Mouse (Mus musculus) cerebellum, adult 2 months (tissue): ENCODE results near the gene Tmem132a.

Experiments
- CTCF ChIP-seq: fragments of 200-500 bp; IDR thresholded peaks from 2 replicates; pipeline ENCODE4 v1.5.1; 2011; ENCODE audit warnings: low read depth, mild to moderate bottlenecking, control low read depth, low read length, moderate library complexity, borderline replicate concordance; ENCODE audit not compliant: insufficient read depth
- POLR2A ChIP-seq: fragments of 200-500 bp; IDR thresholded peaks from 2 replicates; pipeline ENCODE4 v1.6.1; 2011; ENCODE audit warnings: low read length, control low read depth, borderline replicate concordance; ENCODE audit not compliant: insufficient read depth

DNA sequence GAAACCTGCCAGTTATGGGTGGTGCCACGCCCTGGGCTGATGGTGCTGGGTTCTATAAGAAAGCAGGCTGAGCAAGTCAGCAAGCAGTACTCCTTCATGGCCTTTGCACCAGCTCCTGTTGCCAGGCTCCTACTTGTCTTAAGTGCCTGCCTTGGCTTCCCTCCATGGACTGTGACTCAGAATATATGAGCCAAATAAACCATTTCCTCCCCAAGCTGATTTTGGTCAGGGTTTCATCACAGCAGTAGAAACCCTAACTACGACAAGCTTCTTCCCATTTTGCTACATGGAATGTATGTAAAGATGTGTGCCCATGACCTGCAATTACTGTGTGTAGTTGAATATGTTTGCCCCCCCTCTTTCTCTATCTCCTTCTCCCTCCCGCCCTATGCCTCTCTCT lies 36.1 kb downstream of the Tmem132a start:
- no peak for TF ChIP-seq CTCF
- no peak for TF ChIP-seq POLR2A
